Mouse (Mus musculus): Measurements from ENCODE around the gene Samd8. TPM values are rescaled to one million over a fixed set of nuclear protein-coding genes. Genes with fewer than 3 reads are reported as not detected.

Samd8 gene
- total and polyA plus RNA-seq, 3 experiments, result 5.4 to 9.5 (median 7.0) TPM

DNA sequence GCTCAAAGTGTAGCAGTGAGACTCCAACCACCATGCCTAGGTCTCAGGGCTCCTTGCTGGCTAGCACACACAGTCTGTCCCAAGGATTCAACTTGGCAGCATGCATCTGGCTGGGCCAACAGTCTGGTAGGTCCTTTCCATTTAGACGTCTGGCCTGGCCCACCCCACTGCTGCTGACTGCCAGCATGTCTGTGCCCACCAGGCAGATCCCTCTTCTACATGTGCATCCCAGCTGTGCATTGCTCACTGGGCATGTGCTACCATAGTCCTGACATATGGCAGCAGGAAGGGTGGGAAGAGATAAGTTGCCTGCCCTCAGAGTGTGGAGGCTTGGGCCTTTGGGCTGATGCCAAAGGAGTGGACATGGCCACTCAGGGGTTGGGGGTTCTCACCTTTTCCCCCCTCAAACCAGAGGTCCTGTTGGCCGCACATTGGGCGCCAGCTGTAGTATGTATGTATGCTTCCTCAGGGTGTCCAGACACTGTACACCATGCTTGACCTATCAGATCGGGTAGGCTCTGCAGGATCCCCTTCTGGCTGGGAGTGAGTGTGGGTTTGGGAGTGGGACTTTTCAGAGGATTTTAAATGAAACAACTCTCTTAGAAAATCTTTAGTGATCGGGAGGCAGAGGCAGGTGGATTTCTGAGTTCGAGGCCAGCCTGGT lies 52.3 kb downstream of the Samd8 start:
- peaks cover 0 to 25% of the 10 kb centered on the region in 2 experiments for H3K36me3 ChIP-seq (replicated peaks in 1 of 2; ENCODE audit: control insufficient read depth in 1 of 2, insufficient read depth in 1 of 2, low read length in 1 of 2)
- no peak overlapping the region for H3K27ac ChIP-seq (ENCODE audit: insufficient read depth, low read depth)
- H3K4me1 ChIP-seq (ENCODE audit: control insufficient read depth in 1 of 2, insufficient read depth in 2 of 2), result peaks cover 2 to 12% of the 10 kb centered on the region in 2 experiments; a peak in 2 of 4 replicates
- in situ Hi-C loops (cut with MboI; ENCODE audit: low pct_ligation_motif_present, low pct_unique_long_range_greater_than_20kb, low sequenced_read_pairs), result no loop called here
- no peaks in the 10 kb centered on the region for H3K9me3 ChIP-seq (replicated peaks; ENCODE audit: low read length)
- no peaks in the 10 kb centered on the region for H3K79me2 ChIP-seq (replicated peaks; ENCODE audit: control insufficient read depth, extremely low read depth, insufficient read depth, poor library complexity, severe bottlenecking)
- no peak overlapping the region for H3K4me3 ChIP-seq (replicated peaks in 1 of 3; ENCODE audit: low read depth in 2 of 3, low read length in 2 of 3, poor library complexity in 1 of 3)
- no peak for TF ChIP-seq MXI1 (IDR thresholded peaks at IDR 0.05; ENCODE audit: low read depth, low read length)
- no peak for TF ChIP-seq IRF4 (IDR thresholded peaks at IDR 0.05; ENCODE audit: low read depth, low read length)
- no peak for TF ChIP-seq E2F4 (IDR thresholded peaks at IDR 0.05; ENCODE audit: insufficient replicate concordance, low read depth, low read length)
- TF ChIP-seq KAT2A (IDR thresholded peaks at IDR 0.05; ENCODE audit: insufficient replicate concordance, low read length), result no peak
- TF ChIP-seq MEF2A (IDR thresholded peaks at IDR 0.05; ENCODE audit: borderline replicate concordance, low read depth, low read length), result no peak
- H3K9ac ChIP-seq (ENCODE audit: insufficient read depth, low read depth), result no peak overlapping the region
- dilution Hi-C loops (cut with MboI; ENCODE audit: extremely low pct_ligation_motif_present, extremely low pct_unique_long_range_greater_than_20kb, low sequenced_read_pairs), result no loop called here
- DNase-seq (ENCODE audit: extremely low read depth), result no peak
- no peak overlapping the region for H3K4me2 ChIP-seq (ENCODE audit: insufficient read depth, low read depth, poor library complexity, severe bottlenecking)
- H3K27me3 ChIP-seq (replicated peaks), result no peaks in the 10 kb centered on the region

DNA sequence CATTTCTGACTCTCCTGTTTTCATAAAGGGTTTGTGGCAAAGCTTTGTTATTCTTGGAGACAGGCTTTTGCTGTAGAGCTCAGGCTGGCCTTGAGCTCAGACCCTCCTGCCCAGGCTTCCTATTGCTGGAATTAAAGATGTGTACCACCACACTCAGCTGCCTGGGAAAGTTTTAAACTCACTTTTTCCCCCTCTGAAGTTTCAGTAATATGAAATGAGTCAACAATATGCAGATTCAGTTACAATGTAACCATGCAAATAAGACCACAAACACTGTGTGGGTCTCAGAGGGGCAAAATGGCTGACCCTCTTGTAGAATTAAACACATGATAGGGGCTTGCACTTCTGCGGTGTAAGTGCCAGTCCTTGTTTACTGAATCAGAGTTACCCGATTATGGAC lies 55.9 kb downstream of the Samd8 start:
- H3K9ac ChIP-seq (ENCODE audit: insufficient read depth, low read depth), result no peak overlapping the region
- no peaks in the 10 kb centered on the region for H3K27me3 ChIP-seq (replicated peaks)
- H3K27ac ChIP-seq (ENCODE audit: insufficient read depth, low read depth), result no peak overlapping the region
- no peak overlapping the region for H3K4me3 ChIP-seq (replicated peaks in 1 of 3; ENCODE audit: low read depth in 2 of 3, low read length in 2 of 3, poor library complexity in 1 of 3)
- no peak overlapping the region for H3K4me2 ChIP-seq (ENCODE audit: insufficient read depth, low read depth, poor library complexity, severe bottlenecking)
- peaks cover 3 to 13% of the 10 kb centered on the region in 2 experiments; a peak in 3 of 4 replicates for H3K4me1 ChIP-seq (ENCODE audit: control insufficient read depth in 1 of 2, insufficient read depth in 2 of 2)
- no peaks in the 10 kb centered on the region for H3K9me3 ChIP-seq (replicated peaks; ENCODE audit: low read length)
- TF ChIP-seq CHD2 (IDR thresholded peaks at IDR 0.05; ENCODE audit: low read length) (no peak), HCFC1 (IDR thresholded peaks at IDR 0.05; ENCODE audit: low read depth, low read length) (no peak), E2F4 (IDR thresholded peaks at IDR 0.05; ENCODE audit: insufficient replicate concordance, low read depth, low read length) (no peak), SMC3 (IDR thresholded peaks at IDR 0.05; ENCODE audit: low read depth, low read length) (no peak), GABPA (IDR thresholded peaks at IDR 0.05; ENCODE audit: insufficient replicate concordance, low read depth, low read length) (no peak), RCOR1 (conservative IDR thresholded peaks at IDR 0.05; ENCODE audit: low read depth, low read length) (no peak), JUN (IDR thresholded peaks at IDR 0.05; ENCODE audit: insufficient read depth, low read depth, low read length) (peak; percentile 51; the same call in 1 of the 2 replicates), IRF4 (IDR thresholded peaks at IDR 0.05; ENCODE audit: low read depth, low read length) (peak; percentile 40; the same call in 1 of the 2 replicates), KAT2A (IDR thresholded peaks at IDR 0.05; ENCODE audit: insufficient replicate concordance, low read length) (no peak), ETS1 (conservative IDR thresholded peaks at IDR 0.05; ENCODE audit: low read depth, low read length) (no peak), MEF2A (IDR thresholded peaks at IDR 0.05; ENCODE audit: borderline replicate concordance, low read depth, low read length) (no peak), EP300 (IDR thresholded peaks at IDR 0.05; ENCODE audit: low read length) (peak; percentile 55; the same call in 1 of the 2 replicates)
- no peaks in the 10 kb centered on the region for H3K79me2 ChIP-seq (replicated peaks; ENCODE audit: control insufficient read depth, extremely low read depth, insufficient read depth, poor library complexity, severe bottlenecking)
- in situ Hi-C loops (cut with MboI; ENCODE audit: low pct_ligation_motif_present, low pct_unique_long_range_greater_than_20kb, low sequenced_read_pairs), result no loop called here
- H3K36me3 ChIP-seq (replicated peaks in 1 of 2; ENCODE audit: control insufficient read depth in 1 of 2, insufficient read depth in 1 of 2, low read length in 1 of 2), result peaks cover 0 to 10% of the 10 kb centered on the region in 2 experiments
- DNase-seq (ENCODE audit: extremely low read depth), result peak; percentile 60
- dilution Hi-C loops (cut with MboI; ENCODE audit: extremely low pct_ligation_motif_present, extremely low pct_unique_long_range_greater_than_20kb, low sequenced_read_pairs), result no loop called here
